Mouse (Mus musculus): ENCODE data around the gene Gm10663.
A peak's percentile ranks its signal among the peaks of the same experiment; 100 is the strongest.

Gene Gm10663

GRCm38 (mm10) chr8:65074733-65075132 is at the start of gene Gm10663:
Gm10663 (plus strand) TSS chr8:65075033.
- no peak for DNase-seq (ENCODE audit: low spot score)

GRCm38 (mm10) chr8:65028959-65029686 is 45.7 kb upstream of the Gm10663 start:
- no peak for DNase-seq (ENCODE audit: low spot score)

GRCm38 (mm10) chr8:65029776-65030175 is 45.1 kb upstream of the Gm10663 start:
- DNase-seq (ENCODE audit: low spot score) = no peak

GRCm38 (mm10) chr8:65030735-65031485 is 43.9 kb upstream of the Gm10663 start:
- DNase-seq (ENCODE audit: low spot score) = no peak

GRCm38 (mm10) chr8:65032107-65032506 is 42.7 kb upstream of the Gm10663 start:
- DNase-seq (ENCODE audit: low spot score) = no peak

- no peak for DNase-seq (ENCODE audit: low spot score)
Observed at GRCm38 (mm10) chr8:65033056-65033455, 41.8 kb upstream of the Gm10663 start.

- no peak for DNase-seq (ENCODE audit: low spot score)
Observed at GRCm38 (mm10) chr8:65034136-65034535, 40.7 kb upstream of the Gm10663 start.

GRCm38 (mm10) chr8:65037117-65037533 is 37.7 kb upstream of the Gm10663 start, which contains the start of gene Apela:
Apela (minus strand) TSS chr8:65037336.
- DNase-seq (ENCODE audit: low spot score) = peak; percentile 86

GRCm38 (mm10) chr8:65046565-65046964 is 28.3 kb upstream of the Gm10663 start:
- DNase-seq (ENCODE audit: low spot score) = no peak

- no peak for DNase-seq (ENCODE audit: low spot score)
Observed at GRCm38 (mm10) chr8:65047193-65047592, 27.6 kb upstream of the Gm10663 start.

GRCm38 (mm10) chr8:65047801-65048200 is 27.0 kb upstream of the Gm10663 start:
- no peak for DNase-seq (ENCODE audit: low spot score)

- DNase-seq (ENCODE audit: low spot score) = no peak
Observed at GRCm38 (mm10) chr8:65053554-65053953, 21.3 kb upstream of the Gm10663 start.

- no peak for DNase-seq (ENCODE audit: low spot score)
Observed at GRCm38 (mm10) chr8:65053968-65054367, 20.9 kb upstream of the Gm10663 start.

- no peak for DNase-seq (ENCODE audit: low spot score)
Observed at GRCm38 (mm10) chr8:65056722-65057121, 18.1 kb upstream of the Gm10663 start.

- no peak for DNase-seq (ENCODE audit: low spot score)
Observed at GRCm38 (mm10) chr8:65062195-65062594, 12.6 kb upstream of the Gm10663 start.

GRCm38 (mm10) chr8:65064071-65064470 is 10.8 kb upstream of the Gm10663 start:
- DNase-seq (ENCODE audit: low spot score) = no peak

- no peak for DNase-seq (ENCODE audit: low spot score)
Observed at GRCm38 (mm10) chr8:65065622-65066021, 9.2 kb upstream of the Gm10663 start.

GRCm38 (mm10) chr8:65067031-65067430 is 7.8 kb upstream of the Gm10663 start:
- no peak for DNase-seq (ENCODE audit: low spot score)

GRCm38 (mm10) chr8:65067694-65068472 is 7.0 kb upstream of the Gm10663 start:
- no peak for DNase-seq (ENCODE audit: low spot score)

- no peak for DNase-seq (ENCODE audit: low spot score)
Observed at GRCm38 (mm10) chr8:65068473-65068819, 6.4 kb upstream of the Gm10663 start.

- DNase-seq (ENCODE audit: low spot score) = no peak
Observed at GRCm38 (mm10) chr8:65070996-65071395, 3.8 kb upstream of the Gm10663 start.

- no peak for DNase-seq (ENCODE audit: low spot score)
Observed at GRCm38 (mm10) chr8:65080731-65081130, 5.9 kb downstream of the Gm10663 start.

- DNase-seq (ENCODE audit: low spot score) = no peak
Observed at GRCm38 (mm10) chr8:65085680-65086079, 10.8 kb downstream of the Gm10663 start.
